13 mouse cellular contexts compared by ENCODE assay signal in the genomic region with DNA sequence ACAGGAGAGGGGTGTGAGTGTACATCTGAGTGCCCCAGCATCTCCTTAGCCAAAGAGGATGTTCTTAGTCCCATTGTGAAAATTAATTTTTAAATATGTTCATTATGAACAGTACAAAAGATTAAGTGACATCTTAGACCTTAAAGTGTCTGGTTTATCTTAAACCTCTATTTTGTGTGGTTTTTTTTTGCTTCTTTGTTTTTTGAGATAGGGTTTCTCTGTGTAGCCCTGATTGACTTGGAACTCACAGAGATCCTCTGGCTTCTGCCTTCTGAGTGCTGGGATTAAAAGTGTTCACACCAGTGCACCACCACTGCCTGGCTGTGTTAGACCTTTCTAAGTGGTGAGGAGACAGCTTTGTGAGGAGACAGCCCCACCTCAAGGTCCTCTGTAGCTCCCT. TPM values are rescaled to one million over a fixed set of nuclear protein-coding genes. Genes with fewer than 3 reads are reported as not detected.
DNase-seq lines count a peak whose midpoint lies in the region; ATAC-seq lines count a peak whose summit lies in the region.
"Had no signal": no experiment of that assay in that cellular context is flagged by ENCODE, and none has a peak within 500 bp of the region (broad histone marks: within the 10 kb centered on the region; RNA-seq: fewer than 3 reads in every experiment).

No protein-coding gene starts in this region.

- DNase-seq in heart, adult 18-20 months: no peak
- DNase-seq in lung, postnatal 4 days: no peak
- DNase-seq in embryonic facial prominence, embryonic 10.5 days (ENCODE audit: low spot score): no peak
- no peak for DNase-seq in liver, embryonic 13.5 days
- no peak for DNase-seq in spleen, adult 18-20 months
- DNase-seq: cerebellum, postnatal 14 days; gastrocnemius, postnatal 10 days; kidney, adult 11 months; kidney, postnatal 14 days had no signal

- no peaks in the 10 kb centered on the region for H3K9me3 ChIP-seq in heart, embryonic 16.5 days (replicated peaks; ENCODE audit: control insufficient read depth, low read length)
- no peaks in the 10 kb centered on the region for H3K9me3 ChIP-seq in lung, embryonic 15.5 days
- no peaks in the 10 kb centered on the region for H3K9me3 ChIP-seq in embryonic facial prominence, embryonic 10.5 days
- no peaks in the 10 kb centered on the region for H3K9me3 ChIP-seq in liver, embryonic 13.5 days (replicated peaks)
- H3K9me3 ChIP-seq: hindbrain, embryonic 15.5 days; midbrain, embryonic 13.5 days had no signal

- H3K27ac ChIP-seq in heart, embryonic 16.5 days (ENCODE audit: low read length): peak overlapping the region; percentile 79; the same call in 1 of the 2 replicates
- peak overlapping the region; percentile 66; the same call in 1 of the 2 replicates for H3K27ac ChIP-seq in lung, embryonic 15.5 days
- peak overlapping the region; percentile 77 for H3K27ac ChIP-seq in embryonic facial prominence, embryonic 10.5 days (replicated peaks)
- H3K27ac ChIP-seq in liver, embryonic 13.5 days: 0 out of 2 replicates have a peak overlapping the region, but pooled peaks have one; percentile 70
- H3K27ac ChIP-seq: hindbrain, embryonic 15.5 days had no signal

- no peak overlapping the region for H3K4me2 ChIP-seq in heart, embryonic 16.5 days (ENCODE audit: low read depth, low read length)
- H3K4me2 ChIP-seq in lung, embryonic 15.5 days: no peak overlapping the region
- H3K4me2 ChIP-seq in liver, embryonic 13.5 days: peak overlapping the region; percentile 38; the same call in 1 of the 2 replicates

- H3K36me3 ChIP-seq in heart, embryonic 16.5 days (ENCODE audit: control insufficient read depth, insufficient read depth): peaks cover 9% of the 10 kb centered on the region; the same call in 1 of the 2 replicates
- H3K36me3 ChIP-seq in lung, embryonic 15.5 days: no peaks in the 10 kb centered on the region
- peaks cover 25% of the 10 kb centered on the region for H3K36me3 ChIP-seq in embryonic facial prominence, embryonic 10.5 days (replicated peaks)
- peaks cover 100% of the 10 kb centered on the region for H3K36me3 ChIP-seq in liver, embryonic 13.5 days
- H3K36me3 ChIP-seq: hindbrain, embryonic 15.5 days had no signal

- no peak overlapping the region; the same call in 1 of the 2 replicates for H3K9ac ChIP-seq in heart, embryonic 16.5 days (ENCODE audit: low read length)
- no peak overlapping the region for H3K9ac ChIP-seq in lung, embryonic 15.5 days
- 0 out of 2 replicates have a peak overlapping the region, but pooled peaks have one; percentile 7 for H3K9ac ChIP-seq in liver, embryonic 13.5 days

- H3K4me3 ChIP-seq in heart, embryonic 16.5 days (ENCODE audit: low read length): no peak overlapping the region
- no peak overlapping the region for H3K4me3 ChIP-seq in lung, embryonic 15.5 days
- no peak overlapping the region for H3K4me3 ChIP-seq in embryonic facial prominence, embryonic 10.5 days
- no peak overlapping the region for H3K4me3 ChIP-seq in liver, embryonic 13.5 days (replicated peaks)
- H3K4me3 ChIP-seq: hindbrain, embryonic 15.5 days had no signal

- no peaks in the 10 kb centered on the region for H3K27me3 ChIP-seq in heart, embryonic 16.5 days (ENCODE audit: control insufficient read depth, insufficient read depth, low read length)
- no peaks in the 10 kb centered on the region for H3K27me3 ChIP-seq in lung, embryonic 15.5 days
- H3K27me3 ChIP-seq in embryonic facial prominence, embryonic 10.5 days (replicated peaks; ENCODE audit: low read depth, poor library complexity, severe bottlenecking): peaks cover 61% of the 10 kb centered on the region
- no peaks in the 10 kb centered on the region; the same call in 1 of the 2 replicates for H3K27me3 ChIP-seq in liver, embryonic 13.5 days

- no peak for ATAC-seq in heart, embryonic 16.5 days (replicated peaks; ENCODE audit: extremely low read depth, insufficient read depth, low FRiP score)
- no peak for ATAC-seq in lung, embryonic 15.5 days (ENCODE audit: borderline replicate concordance, extremely low read depth, low FRiP score, low TSS enrichment)
- ATAC-seq in liver, embryonic 13.5 days (ENCODE audit: low read depth): no peak
- ATAC-seq: midbrain, embryonic 13.5 days had no signal

- peaks cover 14% of the 10 kb centered on the region for H3K4me1 ChIP-seq in heart, embryonic 16.5 days (ENCODE audit: control insufficient read depth, insufficient read depth, low read length)
- peaks cover 16% of the 10 kb centered on the region for H3K4me1 ChIP-seq in lung, embryonic 15.5 days
- peaks cover 65% of the 10 kb centered on the region for H3K4me1 ChIP-seq in embryonic facial prominence, embryonic 10.5 days
- H3K4me1 ChIP-seq in liver, embryonic 13.5 days (replicated peaks): peaks cover 56% of the 10 kb centered on the region

RNA-seq across cellular contexts. Expression of a gene that starts 32.0 kb away (rescaled TPM):
- polyA plus RNA-seq in heart, embryonic 16.5 days (2015; fragmentation: Nextera tagmentation; extraction: Ambion mirVana): 128 and 142 TPM in 2 replicates
- total RNA-seq in heart, adult 18-20 months (2021): 100 to 1,000 TPM; 123 to 141 TPM
- polyA plus RNA-seq in lung, embryonic 15.5 days (2015; fragmentation: Nextera tagmentation; extraction: Ambion mirVana): 112 and 122 TPM in 2 replicates
- polyA plus RNA-seq in embryonic facial prominence, embryonic 10.5 days (2016; fragmentation: Nextera tagmentation; extraction: Ambion mirVana): 56.2 and 58.4 TPM in 2 replicates
- polyA plus RNA-seq in liver, embryonic 13.5 days (2015; fragmentation: Nextera tagmentation; extraction: Ambion mirVana): 109 and 110 TPM in 2 replicates

RNA-seq across cellular contexts. Expression of a gene that starts 32.5 kb away (rescaled TPM):
- polyA plus RNA-seq in heart, embryonic 16.5 days (2015; fragmentation: Nextera tagmentation; extraction: Ambion mirVana): 38.4 and 39.6 TPM in 2 replicates
- 10 to 100 TPM; 42.9 to 44.4 TPM for total RNA-seq in heart, adult 18-20 months (2021)
- polyA plus RNA-seq in lung, embryonic 15.5 days (2015; fragmentation: Nextera tagmentation; extraction: Ambion mirVana): 22.7 and 23.4 TPM in 2 replicates
- 27.9 and 32.3 TPM in 2 replicates for polyA plus RNA-seq in embryonic facial prominence, embryonic 10.5 days (2016; fragmentation: Nextera tagmentation; extraction: Ambion mirVana)
- polyA plus RNA-seq in liver, embryonic 13.5 days (2015; fragmentation: Nextera tagmentation; extraction: Ambion mirVana): 105 and 112 TPM in 2 replicates

RNA-seq across cellular contexts. Expression of a gene that starts 39.9 kb away (rescaled TPM):
- polyA plus RNA-seq in heart, embryonic 16.5 days (2015; fragmentation: Nextera tagmentation; extraction: Ambion mirVana): 12.7 TPM in 2 replicates
- total RNA-seq in heart, adult 18-20 months (2021): 1 to 10 TPM; 6.1 to 6.4 TPM
- 15.7 and 17.0 TPM in 2 replicates for polyA plus RNA-seq in lung, embryonic 15.5 days (2015; fragmentation: Nextera tagmentation; extraction: Ambion mirVana)
- 17.9 and 19.1 TPM in 2 replicates for polyA plus RNA-seq in embryonic facial prominence, embryonic 10.5 days (2016; fragmentation: Nextera tagmentation; extraction: Ambion mirVana)
- 14.0 and 14.9 TPM in 2 replicates for polyA plus RNA-seq in liver, embryonic 13.5 days (2015; fragmentation: Nextera tagmentation; extraction: Ambion mirVana)

RNA-seq across cellular contexts. Expression of a gene that starts 40.0 kb away (rescaled TPM):
- 2.0 and 2.7 TPM in 2 replicates for polyA plus RNA-seq in heart, embryonic 16.5 days (2015; fragmentation: Nextera tagmentation; extraction: Ambion mirVana)
- total RNA-seq in heart, adult 18-20 months (2021): 1 to 10 TPM; 3.9 to 4.1 TPM
- 4.9 and 5.4 TPM in 2 replicates for polyA plus RNA-seq in lung, embryonic 15.5 days (2015; fragmentation: Nextera tagmentation; extraction: Ambion mirVana)
- polyA plus RNA-seq in embryonic facial prominence, embryonic 10.5 days (2016; fragmentation: Nextera tagmentation; extraction: Ambion mirVana): 3.8 and 4.1 TPM in 2 replicates
- polyA plus RNA-seq in liver, embryonic 13.5 days (2015; fragmentation: Nextera tagmentation; extraction: Ambion mirVana): 1.4 and 1.9 TPM in 2 replicates
